Mouse (Mus musculus) neural tube, embryonic 14.5 days (tissue): ENCODE results near the gene Tmco5. TPM values are rescaled to one million over a fixed set of nuclear protein-coding genes. Genes with fewer than 3 reads are reported as not detected.
"Not testable (repeated sequence)": the region's sequence is repeated elsewhere in the genome, so short reads cannot be mapped to it uniquely, and the experiment has no call there.

ENCODE experiments used
- ATAC-seq: fragments of 200-750 bp; cut with Nextera tagmentation; 2 replicates; pipeline ENCODE4 v1.8.0; 2017; ENCODE audit warnings: low read depth, mild to moderate bottlenecking, moderate TSS enrichment, moderate library complexity
- H3K27ac ChIP-seq: fragments of 300-500 bp; sonication (generic); 2 replicates; pipeline ENCODE4 v1.5.1; 2014; ENCODE audit warnings: low read depth, mild to moderate bottlenecking, control low read depth, low read length, moderate library complexity, mixed read lengths
- H3K27me3 ChIP-seq: fragments of 300-500 bp; sonication (generic); 2 replicates; pipeline ENCODE4 v1.6.1; 2014; ENCODE audit warnings: low read length; ENCODE audit not compliant: control insufficient read depth, insufficient read depth
- H3K36me3 ChIP-seq: fragments of 300-500 bp; sonication (generic); 2 replicates; pipeline ENCODE4 v1.6.1; 2014; ENCODE audit warnings: low read length, mixed read lengths; ENCODE audit not compliant: control insufficient read depth, insufficient read depth
- H3K4me1 ChIP-seq: fragments of 300-500 bp; sonication (generic); 2 replicates; pipeline ENCODE4 v1.6.1; 2014; ENCODE audit warnings: low read length; ENCODE audit not compliant: control insufficient read depth, insufficient read depth
- H3K4me2 ChIP-seq: fragments of 300-500 bp; sonication (generic); 2 replicates; pipeline ENCODE4 v1.6.1; 2014; ENCODE audit warnings: mild to moderate bottlenecking, low read depth, low read length, control low read depth
- H3K4me3 ChIP-seq: fragments of 300-500 bp; sonication (generic); 2 replicates; pipeline ENCODE4 v1.5.1; 2014; ENCODE audit warnings: low read depth, low read length, control low read depth, mixed read lengths
- H3K9ac ChIP-seq: fragments of 300-500 bp; sonication (generic); replicated peaks from 2 replicates; pipeline ENCODE4 v1.6.1; 2014; ENCODE audit warnings: low read depth, mild to moderate bottlenecking, control low read depth, low read length, mixed read lengths
- H3K9me3 ChIP-seq: fragments of 300-500 bp; sonication (generic); 2 replicates; pipeline ENCODE4 v1.6.1; 2016; ENCODE audit warnings: low read length; ENCODE audit not compliant: control insufficient read depth
- WGBS: fragments of 180-500 bp; shearing (Covaris S2); extraction: QIAGEN DNeasy Blood & Tissue Kit; methylation state at CpG from one replicate; pipeline ENCODE4 v1.1.7; 2014; 5-methylcytosine and 5-hydroxymethylcytosine counted together
- polyA plus RNA-seq: library from polyadenylated mRNA; unstranded; fragments of >200 nt; fragmentation: Nextera tagmentation; extraction: Ambion mirVana; gene quantifications from 2 replicates; pipeline ENCODE4 v1.2.1, GENCODE M21; 2014

The Tmco5 gene
- polyA plus RNA-seq, 1 experiment from 2014 or later, result not detected

DNA sequence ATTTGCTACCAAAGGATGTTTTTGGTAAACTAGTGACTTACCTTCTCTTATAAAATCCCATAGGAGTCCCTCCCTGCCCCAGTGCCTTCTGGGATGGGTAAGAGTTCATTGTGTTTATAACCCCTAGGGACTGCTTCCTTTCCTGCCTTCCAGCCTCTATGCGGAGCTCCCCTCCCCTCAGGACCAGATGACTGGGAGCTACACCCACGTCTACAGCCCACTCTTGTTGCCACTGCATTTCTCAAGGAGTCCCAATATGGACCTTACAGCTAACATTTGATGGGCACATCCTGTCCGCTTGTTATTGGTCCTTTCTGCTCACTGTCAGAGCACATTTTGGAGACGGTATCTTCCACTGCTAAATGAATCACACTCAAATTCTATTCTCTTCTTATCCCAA, 36.1 kb downstream of the Tmco5 start:
- Histone ChIP-seq H3K9me3 (no peaks in the 10 kb centered on the region), H3K9ac (no peak overlapping the region), H3K27ac (no peak overlapping the region), H3K4me1 (no peaks in the 10 kb centered on the region), H3K4me3 (no peak overlapping the region), H3K27me3 (no peaks in the 10 kb centered on the region), H3K36me3 (no peaks in the 10 kb centered on the region), H3K4me2 (no peak overlapping the region)
- ATAC-seq, result no peak
- 83% methylated on average over 4 of the region's 4 CpGs for WGBS

DNA sequence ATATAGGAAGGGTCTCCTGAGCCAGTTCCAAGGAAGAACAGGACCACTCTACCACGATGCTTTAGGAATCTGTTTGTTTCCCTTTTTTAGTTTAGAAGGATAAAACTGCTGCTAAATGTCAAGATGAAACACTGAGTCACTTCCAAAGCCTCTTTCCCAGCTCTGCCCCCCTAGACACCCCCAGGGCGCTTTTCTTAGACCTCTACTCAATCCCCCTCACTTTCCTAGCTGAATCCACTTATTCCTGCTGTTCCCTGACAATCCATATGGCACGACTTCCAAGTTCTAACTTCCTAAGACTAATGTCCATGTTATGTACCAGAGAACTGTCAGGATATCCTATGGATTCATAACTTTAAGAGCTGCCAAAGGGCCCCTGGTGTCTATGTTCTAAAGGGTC, 40.1 kb downstream of the Tmco5 start:
- Histone ChIP-seq H3K9me3 (no peaks in the 10 kb centered on the region), H3K9ac (no peak overlapping the region), H3K4me3 (no peak overlapping the region), H3K27me3 (no peaks in the 10 kb centered on the region), H3K4me1 (no peaks in the 10 kb centered on the region), H3K27ac (no peak overlapping the region), H3K36me3 (no peaks in the 10 kb centered on the region), H3K4me2 (no peak overlapping the region)
- WGBS, result 71% methylated on average over 3 of the region's 3 CpGs
- no peak for ATAC-seq

DNA sequence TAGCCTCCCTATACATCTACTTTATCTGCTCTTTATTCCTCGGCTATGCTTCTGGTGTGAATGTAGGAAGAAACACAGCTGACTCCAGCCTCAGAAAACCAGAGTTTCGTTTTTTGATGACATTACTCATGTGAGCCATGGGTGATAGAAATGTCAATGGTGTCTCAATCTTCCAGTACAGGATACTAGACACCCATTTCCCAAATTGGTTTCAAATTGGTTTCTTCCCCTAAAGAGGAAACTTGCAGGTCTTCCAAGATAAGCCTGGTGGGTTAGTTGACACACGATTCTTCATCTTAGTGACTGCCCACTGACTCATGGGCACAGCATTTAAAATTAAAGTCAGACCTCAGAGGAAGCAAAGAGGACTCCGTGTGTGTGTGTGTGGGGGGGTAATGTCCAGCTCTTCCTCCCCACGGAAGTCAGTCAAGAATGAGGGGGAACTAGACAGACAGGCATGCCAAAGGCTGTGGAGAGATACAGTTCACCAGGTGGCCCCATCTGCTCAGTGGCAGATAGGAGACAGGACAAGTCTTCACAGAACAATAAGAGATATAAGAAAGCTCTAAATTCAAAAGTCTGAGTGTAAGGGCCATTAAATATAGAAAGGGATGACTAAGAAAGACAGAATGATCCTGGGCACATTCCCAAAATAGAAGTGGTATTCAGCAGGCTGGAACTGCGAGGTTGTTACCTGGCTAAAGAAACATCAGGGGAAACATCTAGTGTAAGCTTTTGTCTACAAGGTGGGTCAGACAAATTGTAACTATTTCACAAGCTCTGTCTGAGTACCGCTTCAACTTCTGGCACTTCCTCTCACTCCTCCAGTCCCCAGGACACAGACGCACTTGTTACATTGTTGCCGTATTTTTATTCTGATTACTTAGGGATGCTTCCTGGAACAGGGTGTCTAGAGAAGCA, 44.3 kb downstream of the Tmco5 start:
- Histone ChIP-seq H3K9ac (no peak overlapping the region), H3K4me2 (no peak overlapping the region), H3K4me1 (no peaks in the 10 kb centered on the region), H3K36me3 (no peaks in the 10 kb centered on the region), H3K4me3 (no peak overlapping the region), H3K27ac (no peak overlapping the region), H3K27me3 (no peaks in the 10 kb centered on the region), H3K9me3 (peaks cover 3% of the 10 kb centered on the region; the same call in 1 of the 2 replicates)
- WGBS, result 79% methylated on average over 9 of the region's 9 CpGs
- no peak for ATAC-seq

DNA sequence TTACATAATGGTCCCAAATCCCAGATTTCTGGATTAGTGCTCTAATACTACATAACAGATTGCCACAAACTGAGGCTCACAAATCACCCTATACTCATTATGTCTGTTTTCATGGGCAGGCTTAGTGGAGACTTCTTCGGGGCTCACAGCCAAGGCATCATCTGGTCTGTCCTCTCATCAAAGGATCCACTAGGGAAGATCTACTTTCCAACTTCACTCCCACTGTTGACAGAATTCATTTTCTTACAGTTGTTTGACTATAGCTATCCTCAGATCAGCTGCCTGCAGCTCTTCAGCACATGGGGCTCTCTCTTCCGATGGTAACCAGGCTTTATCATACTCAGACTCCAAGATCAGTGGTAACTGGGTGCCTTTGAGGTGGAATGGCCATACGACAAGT, 45.2 kb downstream of the Tmco5 start:
- Histone ChIP-seq H3K36me3 (no peaks in the 10 kb centered on the region), H3K27ac (no peak overlapping the region), H3K4me2 (no peak overlapping the region), H3K4me1 (no peaks in the 10 kb centered on the region), H3K9me3 (peaks cover 3% of the 10 kb centered on the region; the same call in 1 of the 2 replicates), H3K27me3 (no peaks in the 10 kb centered on the region), H3K9ac (no peak overlapping the region), H3K4me3 (no peak overlapping the region)
- no peak for ATAC-seq
- WGBS, result 85% methylated on average over 3 of the region's 3 CpGs

DNA sequence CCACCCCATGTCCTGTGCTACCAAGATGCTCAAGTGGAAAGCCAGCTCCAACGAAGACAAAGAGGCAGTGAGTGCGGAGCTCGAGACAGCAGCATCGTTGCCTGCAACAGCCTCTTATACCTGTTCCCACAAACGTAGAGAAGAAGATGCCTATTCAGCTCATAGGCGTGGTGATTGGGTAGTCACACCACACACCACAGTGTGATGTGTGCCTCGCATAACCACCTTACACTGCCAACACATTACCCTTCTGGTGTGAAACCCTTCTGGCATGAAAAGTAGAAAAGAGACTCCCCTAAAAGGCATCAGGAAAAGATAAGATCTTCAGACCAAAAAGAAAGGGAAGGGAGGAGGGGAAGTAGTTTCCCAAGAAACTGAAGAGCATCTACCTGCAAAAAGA, 45.8 kb downstream of the Tmco5 start:
- H3K27ac ChIP-seq, result no peak overlapping the region
- no peak overlapping the region for H3K4me2 ChIP-seq
- H3K9ac ChIP-seq, result no peak overlapping the region
- 88% methylated on average over 7 of the region's 7 CpGs for WGBS
- H3K4me3 ChIP-seq, result no peak overlapping the region
- H3K27me3 ChIP-seq, result no peaks in the 10 kb centered on the region
- H3K9me3 ChIP-seq, result peaks cover 3% of the 10 kb centered on the region; the same call in 1 of the 2 replicates
- ATAC-seq, result no peak
- H3K4me1 ChIP-seq, result no peaks in the 10 kb centered on the region
- no peaks in the 10 kb centered on the region for H3K36me3 ChIP-seq

DNA sequence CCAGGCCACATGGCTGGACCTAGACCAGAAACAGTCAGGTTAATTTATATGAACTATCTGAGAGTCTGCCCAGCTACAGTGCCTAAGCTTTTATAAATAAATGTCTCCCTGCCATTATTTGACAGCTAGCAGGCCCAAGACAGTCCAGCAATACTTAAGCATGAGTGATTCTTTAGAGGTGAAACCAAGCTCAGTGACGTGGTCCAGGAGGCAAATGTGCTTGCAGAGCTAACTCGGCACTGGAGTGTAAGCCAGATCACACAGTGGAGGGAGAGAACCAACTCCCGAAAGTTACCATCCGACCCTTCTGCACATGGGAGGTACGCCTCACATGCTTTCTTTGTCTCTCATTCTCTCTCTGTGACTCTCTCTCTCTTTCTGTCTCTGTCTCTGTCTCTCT, 46.7 kb downstream of the Tmco5 start:
- Histone ChIP-seq H3K9me3 (peaks cover 3% of the 10 kb centered on the region; the same call in 1 of the 2 replicates), H3K27me3 (no peaks in the 10 kb centered on the region), H3K4me1 (no peaks in the 10 kb centered on the region), H3K4me3 (no peak overlapping the region), H3K9ac (no peak overlapping the region), H3K27ac (no peak overlapping the region), H3K36me3 (no peaks in the 10 kb centered on the region), H3K4me2 (no peak overlapping the region)
- no peak for ATAC-seq
- 75% methylated on average over 5 of the region's 5 CpGs for WGBS

DNA sequence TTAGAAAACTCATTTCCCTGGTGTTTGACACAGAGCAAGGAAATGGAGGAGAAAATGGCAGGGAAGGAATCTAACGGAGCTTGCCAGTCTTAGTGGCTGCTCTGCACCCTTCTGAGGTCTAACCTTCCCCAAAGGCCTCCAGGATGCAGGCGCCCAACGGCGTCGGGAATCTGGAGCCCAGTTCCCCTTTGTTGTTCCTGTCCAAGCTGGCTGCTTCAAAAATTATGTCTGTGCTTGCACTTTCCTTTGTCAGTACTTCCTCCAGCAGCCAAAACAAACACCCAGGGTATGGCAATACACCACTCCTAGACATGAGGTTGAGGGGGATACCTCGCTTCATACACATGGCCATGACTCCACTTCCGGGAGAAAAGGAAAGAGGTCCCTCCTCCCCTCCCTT, 53.7 kb downstream of the Tmco5 start:
- Histone ChIP-seq H3K9ac (no peak overlapping the region), H3K36me3 (no peaks in the 10 kb centered on the region), H3K27me3 (no peaks in the 10 kb centered on the region), H3K4me3 (no peak overlapping the region), H3K4me1 (no peaks in the 10 kb centered on the region), H3K4me2 (no peak overlapping the region), H3K27ac (no peak overlapping the region), H3K9me3 (no peaks in the 10 kb centered on the region)
- WGBS, result 89% methylated on average over 7 of the region's 7 CpGs
- ATAC-seq, result no peak

DNA sequence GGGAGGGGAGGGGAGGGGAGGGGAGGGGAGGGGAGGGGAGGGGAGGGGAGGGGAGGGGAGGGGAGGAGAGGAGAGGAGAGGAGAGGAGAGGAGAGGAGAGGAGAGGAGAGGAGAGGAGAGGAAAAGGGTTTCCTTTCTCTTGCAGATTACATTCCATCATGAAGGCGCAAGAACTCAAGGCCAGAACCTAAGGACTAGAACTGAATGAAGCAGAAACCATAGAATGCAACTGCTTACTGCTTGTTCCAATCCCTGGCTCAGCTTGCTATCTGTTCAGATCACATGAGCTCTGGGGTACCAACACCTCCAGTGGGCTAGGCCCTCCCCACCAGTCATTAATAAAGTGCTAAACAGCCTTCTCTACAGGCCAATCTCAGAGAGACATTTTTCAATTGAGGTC, 55.7 kb downstream of the Tmco5 start:
- not testable (repeated sequence) for H3K4me2 ChIP-seq, H3K36me3 ChIP-seq, H3K4me3 ChIP-seq, H3K27me3 ChIP-seq, H3K9ac ChIP-seq, H3K27ac ChIP-seq, ATAC-seq, H3K4me1 ChIP-seq, H3K9me3 ChIP-seq
- 100% methylated on average over 1 of the region's 1 CpGs for WGBS

DNA sequence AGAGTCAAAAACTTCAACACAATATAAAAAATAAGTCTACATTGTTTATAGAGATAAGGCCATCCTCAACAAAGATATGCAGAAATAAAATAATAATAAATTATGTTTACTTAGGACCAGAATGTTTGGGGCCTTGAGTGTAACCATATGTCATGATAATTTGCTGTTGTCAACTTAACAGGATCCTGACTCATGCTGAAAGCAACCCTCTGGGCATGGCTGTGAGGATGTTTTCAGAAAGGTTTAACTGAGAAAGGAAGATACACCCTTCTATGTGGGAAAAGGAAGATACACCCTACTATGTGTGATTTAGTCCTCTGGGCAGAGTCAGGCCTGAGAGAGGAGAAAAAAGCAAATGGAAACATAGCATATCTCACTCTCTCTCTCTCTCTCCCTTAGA, 56.3 kb downstream of the Tmco5 start:
- H3K4me2 ChIP-seq, result no peak overlapping the region
- no peak overlapping the region for H3K27ac ChIP-seq
- H3K27me3 ChIP-seq, result no peaks in the 10 kb centered on the region
- H3K9me3 ChIP-seq, result no peaks in the 10 kb centered on the region
- no peak overlapping the region for H3K9ac ChIP-seq
- H3K4me3 ChIP-seq, result no peak overlapping the region
- no peaks in the 10 kb centered on the region for H3K36me3 ChIP-seq
- no peak for ATAC-seq
- H3K4me1 ChIP-seq, result no peaks in the 10 kb centered on the region
